Mouse (Mus musculus) frontal cortex, adult (tissue): Measurements from ENCODE around the gene Nudt13.

Source experiments
- ATAC-seq: cut with Nextera tagmentation; 2 replicates; pipeline ENCODE4 v1.9.2; 2017; ENCODE audit warnings: mild to moderate bottlenecking, moderate library complexity, mixed read lengths; ENCODE audit not compliant: low TSS enrichment

Gene Nudt13

DNA sequence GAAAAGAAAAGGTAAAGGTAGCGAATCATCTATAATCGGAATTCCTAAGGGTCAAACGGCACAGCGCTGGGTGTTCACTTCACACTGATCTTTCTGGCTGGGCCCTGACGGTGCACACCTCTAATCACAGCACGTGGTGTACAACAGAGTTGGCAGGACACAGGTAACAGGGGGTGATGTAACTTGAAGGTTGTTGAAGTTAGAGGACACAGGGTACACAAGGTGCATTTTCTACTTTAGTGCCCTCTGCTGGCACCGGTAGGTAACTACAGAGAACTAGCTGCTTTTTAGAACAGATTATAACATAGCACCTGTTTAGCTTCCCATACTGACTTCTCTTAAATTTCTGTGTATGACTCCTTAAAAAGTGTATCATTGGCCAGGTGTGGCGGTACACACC lies 45.7 kb downstream of the Nudt13 start:
- ATAC-seq: 0 out of 2 replicates have a peak, but pooled peaks have one; percentile 31

DNA sequence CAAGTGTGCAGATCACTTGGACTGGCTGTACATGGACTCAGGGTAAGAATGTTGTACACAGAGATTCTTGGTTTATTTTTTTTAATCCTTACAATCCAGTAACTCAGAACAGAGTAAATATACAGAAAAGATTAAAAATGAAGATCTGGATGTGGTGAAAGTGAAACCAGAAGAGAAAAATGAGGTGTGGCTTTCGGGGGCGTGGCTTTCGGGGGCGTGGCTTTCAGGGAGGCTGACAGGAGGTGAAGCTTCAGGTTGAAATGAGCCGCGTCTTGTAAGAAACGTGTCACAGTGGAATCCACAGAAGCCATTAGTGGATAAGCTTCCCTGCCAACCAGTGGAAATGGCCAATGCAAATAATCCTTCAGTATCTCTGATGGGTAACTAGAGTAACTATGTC lies 46.4 kb downstream of the Nudt13 start:
- ATAC-seq: no peak

GRCm38 (mm10) chr14:20345885-20346284 lies 51.4 kb downstream of the Nudt13 start:
- no peak for ATAC-seq

- peak; percentile 64 for ATAC-seq
These were observed 53.0 kb downstream of the Nudt13 start for GRCm38 (mm10) chr14:20347441-20347990.

DNA sequence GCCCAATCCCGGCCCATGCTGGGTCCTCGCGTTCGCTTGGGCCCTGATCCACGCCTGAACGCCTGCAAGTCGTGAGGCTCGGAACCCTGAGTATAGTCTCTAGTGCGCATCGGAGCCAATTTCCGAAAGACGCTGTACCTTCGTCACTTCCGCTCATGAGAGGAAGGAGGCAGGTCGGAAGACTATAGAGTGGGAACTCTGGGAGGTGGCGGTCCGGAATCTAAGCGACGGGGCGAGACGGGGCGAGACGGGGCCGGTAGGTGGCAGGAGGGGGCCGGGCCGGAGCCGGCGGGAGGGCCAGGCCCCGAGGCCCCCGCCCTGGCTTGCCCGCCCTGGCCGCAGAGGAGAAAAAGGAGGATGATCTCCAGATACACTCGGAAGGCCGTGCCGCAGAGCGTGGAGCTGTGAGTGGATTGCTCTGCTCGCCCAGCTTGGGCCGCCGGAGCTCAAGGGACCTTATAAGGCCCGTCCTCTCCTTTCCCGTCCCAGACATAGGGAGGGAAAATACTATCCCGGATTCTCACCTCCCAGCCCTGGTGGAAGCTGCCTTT lies 53.6 kb downstream of the Nudt13 start, which contains the start of the genes Ecd and Fam149b:
Ecd (minus strand) TSS at position 131 of the 551 bp plus-strand sequence.
Fam149b (plus strand) TSS at position 172 of the 551 bp plus-strand sequence.
- peak; percentile 96 for ATAC-seq

GRCm38 (mm10) chr14:20363230-20363629 lies 68.7 kb downstream of the Nudt13 start:
- ATAC-seq: no peak
